Mouse (Mus musculus) hindbrain, postnatal 0 days (tissue): Measurements from ENCODE around the gene Sco1. TPM values are rescaled to one million over a fixed set of nuclear protein-coding genes. Genes with fewer than 3 reads are reported as not detected.

Source experiments
- ATAC-seq: fragments of 200-750 bp; cut with Nextera tagmentation; 2 replicates; pipeline ENCODE4 v1.8.0; 2017; ENCODE audit warnings: mild to moderate bottlenecking, moderate TSS enrichment, moderate library complexity
- DNase-seq: peaks from one replicate; pipeline ENCODE4 v3.0.0-alpha.2; 2015; ENCODE audit warnings: low spot score
- H3K27ac ChIP-seq: fragments of 300-500 bp; sonication (generic); 2 replicates; pipeline ENCODE4 v1.5.1; 2014; ENCODE audit warnings: mild to moderate bottlenecking
- H3K27me3 ChIP-seq: fragments of 300-500 bp; sonication (generic); 2 replicates; pipeline ENCODE4 v1.6.1; 2014; ENCODE audit warnings: low read length, mixed read lengths; ENCODE audit not compliant: insufficient read depth
- H3K36me3 ChIP-seq: fragments of 300-500 bp; sonication (generic); 2 replicates; pipeline ENCODE4 v1.6.1; 2014; ENCODE audit warnings: low read length, mixed read lengths; ENCODE audit not compliant: insufficient read depth
- H3K4me1 ChIP-seq: fragments of 300-500 bp; sonication (generic); 2 replicates; pipeline ENCODE4 v1.6.1; 2014; ENCODE audit warnings: antibody characterized with exemption, low read length, mixed read lengths; ENCODE audit not compliant: insufficient read depth
- H3K4me2 ChIP-seq: fragments of 300-500 bp; sonication (generic); 2 replicates; pipeline ENCODE4 v1.6.1; 2014; ENCODE audit warnings: low read depth, mild to moderate bottlenecking, low read length, moderate library complexity, mixed read lengths
- H3K4me3 ChIP-seq: fragments of 300-500 bp; sonication (generic); 2 replicates; pipeline ENCODE4 v1.5.1; 2014; ENCODE audit warnings: low read length
- H3K9ac ChIP-seq: fragments of 300-500 bp; sonication (generic); replicated peaks from 2 replicates; pipeline ENCODE4 v1.6.1; 2014; ENCODE audit warnings: mild to moderate bottlenecking, low read length, moderate library complexity, mixed read lengths
- H3K9me3 ChIP-seq: fragments of 300-500 bp; sonication (generic); 2 replicates; pipeline ENCODE4 v1.6.1; 2016; ENCODE audit warnings: low read length, mixed read lengths
- CTCF ChIP-seq: IDR thresholded peaks from 2 replicates; pipeline ENCODE4 v1.5.1; 2016; ENCODE audit warnings: antibody characterized with exemption, control low read depth, low read depth
- WGBS: fragments of 180-500 bp; shearing (Covaris S2); extraction: QIAGEN DNeasy Blood & Tissue Kit; methylation state at CpG from one replicate; pipeline ENCODE4 v1.1.7; 2014; 5-methylcytosine and 5-hydroxymethylcytosine counted together
- polyA plus RNA-seq: library from polyadenylated mRNA; unstranded; fragments of >200 nt; fragmentation: Nextera tagmentation; extraction: Ambion mirVana; gene quantifications from 2 replicates; pipeline ENCODE4 v1.2.1, GENCODE M21; 2015
- total RNA-seq: library from RNA; depleted of rRNA; stranded (reverse); fragments of >200 nt; gene quantifications from 2 replicates; pipeline ENCODE4 v1.2.3, GENCODE M21; 2014

The Sco1 gene
- total and polyA plus RNA-seq, 2 experiments from 2014 or later: 13.6 to 13.8 TPM

- Histone ChIP-seq H3K9ac (peak within 1 kb of the TSS; percentile 44; the same call in 1 of the 2 replicates), H3K9me3 (no peaks in the 10 kb centered on the region), H3K27ac (peak within 1 kb of the TSS; percentile 36; the same call in 1 of the 2 replicates), H3K4me1 (no peaks in the 10 kb centered on the region; the same call in 1 of the 2 replicates), H3K27me3 (no peaks in the 10 kb centered on the region), H3K4me3 (peak within 1 kb of the TSS; percentile 43), H3K4me2 (peak within 1 kb of the TSS; percentile 74), H3K36me3 (no peaks in the 10 kb centered on the region)
- peak; percentile 98 for ATAC-seq
- WGBS: 3% methylated on average over 35 of the region's 35 CpGs
- peak; percentile 94 for DNase-seq
- TF ChIP-seq CTCF: peak; percentile 82
These were observed 27.5 kb upstream of the Sco1 start, which contains the start of gene Tmem220 for GRCm38 (mm10) chr11:67024867-67025477. Tmem220 (plus strand) TSS chr11:67025154.

- DNase-seq: no peak
- ATAC-seq: no peak
These were observed 21.4 kb upstream of the Sco1 start for GRCm38 (mm10) chr11:67030904-67031602.

GRCm38 (mm10) chr11:67031603-67031915 is 20.9 kb upstream of the Sco1 start:
- Histone ChIP-seq H3K27me3 (no peaks in the 10 kb centered on the region), H3K9ac (no peak overlapping the region), H3K4me1 (no peaks in the 10 kb centered on the region), H3K27ac (no peak overlapping the region), H3K4me2 (no peak overlapping the region), H3K36me3 (no peaks in the 10 kb centered on the region), H3K4me3 (no peak overlapping the region), H3K9me3 (no peaks in the 10 kb centered on the region)
- no peak for TF ChIP-seq CTCF
- DNase-seq (no peak), ATAC-seq (no peak)
- WGBS: 70% methylated on average over 2 of the region's 2 CpGs

More at GRCm38 (mm10) chr11:67030904-67031602, 21.4 kb upstream of the Sco1 start:
- 60% methylated on average over 16 of the region's 16 CpGs for WGBS
- H3K9me3 ChIP-seq: no peaks in the 10 kb centered on the region
- TF ChIP-seq CTCF: peak; percentile 18; the same call in 1 of the 2 replicates
- H3K27me3 ChIP-seq: no peaks in the 10 kb centered on the region
- no peak overlapping the region for H3K4me3 ChIP-seq
- no peak overlapping the region for H3K4me2 ChIP-seq
- H3K9ac ChIP-seq: no peak overlapping the region
- no peaks in the 10 kb centered on the region for H3K36me3 ChIP-seq
- H3K4me1 ChIP-seq: no peaks in the 10 kb centered on the region
- H3K27ac ChIP-seq: no peak overlapping the region

GRCm38 (mm10) chr11:67034775-67035485 is 17.5 kb upstream of the Sco1 start:
- no peak for TF ChIP-seq CTCF
- ATAC-seq (no peak), DNase-seq (no peak)
- H3K9me3 ChIP-seq: no peaks in the 10 kb centered on the region
- H3K4me2 ChIP-seq: no peak overlapping the region
- H3K27me3 ChIP-seq: no peaks in the 10 kb centered on the region
- WGBS: 86% methylated on average over 4 of the region's 4 CpGs
- H3K9ac ChIP-seq: no peak overlapping the region
- H3K36me3 ChIP-seq: peaks cover 19% of the 10 kb centered on the region
- no peaks in the 10 kb centered on the region for H3K4me1 ChIP-seq
- H3K27ac ChIP-seq: no peak overlapping the region
- no peak overlapping the region for H3K4me3 ChIP-seq

GRCm38 (mm10) chr11:67036229-67036628 is 16.2 kb upstream of the Sco1 start:
- no peak overlapping the region for H3K4me2 ChIP-seq
- TF ChIP-seq CTCF: no peak
- WGBS: 94% methylated on average over 6 of the region's 6 CpGs

GRCm38 (mm10) chr11:67036892-67037291 is 15.6 kb upstream of the Sco1 start:
- no peak for TF ChIP-seq CTCF
- Histone ChIP-seq H3K9ac (no peak overlapping the region), H3K4me2 (no peak overlapping the region), H3K4me1 (no peaks in the 10 kb centered on the region), H3K9me3 (no peaks in the 10 kb centered on the region), H3K27me3 (no peaks in the 10 kb centered on the region), H3K36me3 (peaks cover 29% of the 10 kb centered on the region), H3K27ac (no peak overlapping the region), H3K4me3 (no peak overlapping the region)
- DNase-seq (no peak), ATAC-seq (no peak)
- WGBS: 95% methylated on average over 9 of the region's 9 CpGs

More at GRCm38 (mm10) chr11:67036229-67036628, 16.2 kb upstream of the Sco1 start:
- Histone ChIP-seq H3K4me3 (no peak overlapping the region), H3K36me3 (peaks cover 24% of the 10 kb centered on the region), H3K9ac (no peak overlapping the region), H3K4me1 (no peaks in the 10 kb centered on the region), H3K27me3 (no peaks in the 10 kb centered on the region), H3K27ac (no peak overlapping the region), H3K9me3 (no peaks in the 10 kb centered on the region)
- no peak for ATAC-seq
- DNase-seq: no peak
